Mouse (Mus musculus) olfactory bulb, adult 2 months (tissue): ENCODE results near the gene Rps6ka5.

Experiments used
- CTCF ChIP-seq: fragments of 200-500 bp; IDR thresholded peaks from 2 replicates; pipeline ENCODE4 v1.5.1; 2012; ENCODE audit warnings: low read depth, mild to moderate bottlenecking, low read length, moderate library complexity; ENCODE audit not compliant: insufficient read depth
- POLR2A ChIP-seq: fragments of 200-500 bp; IDR thresholded peaks from 2 replicates; pipeline ENCODE4 v1.6.1; 2012; ENCODE audit warnings: mild to moderate bottlenecking, low read depth, low read length, moderate library complexity; ENCODE audit not compliant: insufficient read depth

GRCm38 (mm10) chr12:100529651-100530050 lies 197.1 kb downstream of the Rps6ka5 start:
- TF ChIP-seq POLR2A (no peak), CTCF (no peak)
